Mouse (Mus musculus): ENCODE measurements around the gene Tmem259.

The Tmem259 gene

GRCm38 (mm10) chr10:79987771-79988505, 3.8 kb upstream of the Tmem259 start:
- peak; percentile 45 for DNase-seq (ENCODE audit: low read depth, low spot score)

GRCm38 (mm10) chr10:79986963-79987362, 2.8 kb upstream of the Tmem259 start:
- DNase-seq (ENCODE audit: low read depth, low spot score), result peak; percentile 96

- DNase-seq (ENCODE audit: low read depth, low spot score), result no peak
Observed at GRCm38 (mm10) chr10:79986232-79986878, 2.2 kb upstream of the Tmem259 start.

- DNase-seq (ENCODE audit: low read depth, low spot score), result peak; percentile 86
Observed at GRCm38 (mm10) chr10:79985334-79986231, 1.5 kb upstream of the Tmem259 start.

GRCm38 (mm10) chr10:79984871-79985270, 741 bp upstream of the Tmem259 start:
- peak; percentile 98 for DNase-seq (ENCODE audit: low read depth, low spot score)

GRCm38 (mm10) chr10:79983670-79984069, 460 bp downstream of the Tmem259 start:
- peak; percentile 85 for DNase-seq (ENCODE audit: low read depth, low spot score)

GRCm38 (mm10) chr10:79983205-79983604, 925 bp downstream of the Tmem259 start:
- peak; percentile 29 for DNase-seq (ENCODE audit: low read depth, low spot score)

- no peak for DNase-seq (ENCODE audit: low read depth, low spot score)
Observed at GRCm38 (mm10) chr10:79979401-79980155, 4.6 kb downstream of the Tmem259 start.

- DNase-seq (ENCODE audit: low read depth, low spot score), result no peak
Observed at GRCm38 (mm10) chr10:79978061-79978460, 6.1 kb downstream of the Tmem259 start.

- no peak for DNase-seq (ENCODE audit: low read depth, low spot score)
Observed at GRCm38 (mm10) chr10:79977324-79977723, 6.8 kb downstream of the Tmem259 start.

- no peak for DNase-seq (ENCODE audit: low read depth, low spot score)
Observed at GRCm38 (mm10) chr10:79976722-79977107, 7.4 kb downstream of the Tmem259 start.

- no peak for DNase-seq (ENCODE audit: low read depth, low spot score)
Observed at GRCm38 (mm10) chr10:79976071-79976721, 7.9 kb downstream of the Tmem259 start.

- DNase-seq (ENCODE audit: low read depth, low spot score), result no peak
Observed at GRCm38 (mm10) chr10:79974668-79975067, 9.5 kb downstream of the Tmem259 start.

GRCm38 (mm10) chr10:79974087-79974486, 10.0 kb downstream of the Tmem259 start:
- no peak for DNase-seq (ENCODE audit: low read depth, low spot score)

- DNase-seq (ENCODE audit: low read depth, low spot score), result no peak
Observed at GRCm38 (mm10) chr10:79972831-79973230, 11.3 kb downstream of the Tmem259 start.

- DNase-seq (ENCODE audit: low read depth, low spot score), result no peak
Observed at GRCm38 (mm10) chr10:79971183-79971497, 13.0 kb downstream of the Tmem259 start.

- no peak for DNase-seq (ENCODE audit: low read depth, low spot score)
Observed at GRCm38 (mm10) chr10:79970415-79971182, 13.5 kb downstream of the Tmem259 start, which contains the start of gene Grin3b. TSS of gene Grin3b (plus strand) at chr10:79970715.

- DNase-seq (ENCODE audit: low read depth, low spot score), result no peak
Observed at GRCm38 (mm10) chr10:79969124-79969568, 15.0 kb downstream of the Tmem259 start.

GRCm38 (mm10) chr10:79968181-79968580, 15.9 kb downstream of the Tmem259 start:
- no peak for DNase-seq (ENCODE audit: low read depth, low spot score)

- DNase-seq (ENCODE audit: low read depth, low spot score), result no peak
Observed at GRCm38 (mm10) chr10:79966886-79967400, 17.2 kb downstream of the Tmem259 start.

Measured in CD4-positive, CD25-positive, alpha-beta regulatory T cell, adult 2 months (primary cell).